Mouse (Mus musculus) cerebellum, postnatal 25 days (tissue): ENCODE measurements at regions not wholly inside any gene's neighbourhood (a gene's known extent, or its start where the extent isn't known, plus 50 kb on each side); places are given as distances from the start of the nearest gene placed in this dataset.

Source experiments
- DNase-seq, 2 experiments: peaks; one replicate each; pipeline ENCODE4 v3.0.0; 2021; ENCODE audit warnings: mixed read lengths in 2 of 2

DNA sequence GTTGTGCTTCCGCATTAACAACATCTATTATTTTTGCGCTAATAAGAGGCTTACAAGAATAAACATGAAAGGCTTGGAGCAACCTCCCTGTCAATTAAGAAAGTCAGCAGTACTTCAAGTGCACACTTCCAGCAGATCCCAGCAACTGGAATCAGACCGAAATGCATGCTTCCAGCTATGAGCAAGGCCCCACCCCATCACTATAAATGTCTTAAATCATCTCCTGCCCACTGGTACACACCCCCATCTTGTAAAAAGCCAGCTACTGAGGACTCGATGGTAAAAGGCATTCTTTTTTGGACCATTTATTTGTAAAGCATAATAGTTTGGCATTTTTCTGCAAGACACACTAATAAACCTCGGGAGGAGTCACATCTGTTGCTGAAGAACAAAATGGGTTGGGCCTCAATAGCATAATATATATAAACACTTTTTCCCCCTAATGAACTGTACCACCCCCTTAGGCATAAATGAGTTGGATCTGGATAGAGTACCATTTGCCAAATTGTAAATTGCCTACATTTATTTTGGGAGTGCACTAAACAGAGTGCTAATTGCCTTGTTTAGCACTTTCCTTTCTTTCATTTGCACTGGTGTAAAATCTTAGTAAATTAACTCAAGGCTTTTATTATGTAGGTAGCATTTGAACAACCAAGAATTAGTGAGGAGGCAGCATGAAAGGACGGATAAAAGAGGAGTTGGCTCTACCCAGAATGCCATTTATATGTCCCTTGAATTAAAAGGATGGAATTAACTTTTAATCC is 371.8 kb downstream of the Nr2f2 start:
- DNase-seq: no peak

- DNase-seq: no peak
These were observed 373.9 kb downstream of the Nr2f2 start for GRCm38 (mm10) chr7:69992383-69993327.

- DNase-seq: no peak
These were observed 374.6 kb downstream of the Nr2f2 start for GRCm38 (mm10) chr7:69991982-69992381.

- no peak for DNase-seq
These were observed 377.8 kb downstream of the Nr2f2 start for GRCm38 (mm10) chr7:69988704-69989103.

- DNase-seq: no peak
These were observed 385.2 kb downstream of the Nr2f2 start for GRCm38 (mm10) chr7:69981301-69981700.

DNA sequence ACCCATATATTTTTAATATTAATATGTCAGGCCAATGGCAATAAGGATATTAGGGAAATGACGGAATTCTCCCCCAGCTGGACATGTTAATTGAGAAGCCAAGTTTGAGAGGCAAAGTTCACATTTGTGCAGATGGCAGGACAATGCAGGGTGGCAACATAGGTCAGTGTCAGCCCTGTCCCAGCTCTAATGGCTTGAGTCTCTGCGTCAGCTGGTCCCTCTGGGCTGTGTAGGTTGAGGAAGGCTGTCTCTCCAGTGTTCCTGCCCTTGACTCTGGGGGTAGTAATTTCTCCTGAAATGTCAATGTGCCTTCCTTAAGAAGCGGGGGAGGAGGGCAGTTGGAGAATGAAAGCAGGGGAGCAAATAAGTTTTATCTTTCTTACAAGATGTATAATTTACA is 390.2 kb downstream of the Nr2f2 start:
- no peak for DNase-seq

DNA sequence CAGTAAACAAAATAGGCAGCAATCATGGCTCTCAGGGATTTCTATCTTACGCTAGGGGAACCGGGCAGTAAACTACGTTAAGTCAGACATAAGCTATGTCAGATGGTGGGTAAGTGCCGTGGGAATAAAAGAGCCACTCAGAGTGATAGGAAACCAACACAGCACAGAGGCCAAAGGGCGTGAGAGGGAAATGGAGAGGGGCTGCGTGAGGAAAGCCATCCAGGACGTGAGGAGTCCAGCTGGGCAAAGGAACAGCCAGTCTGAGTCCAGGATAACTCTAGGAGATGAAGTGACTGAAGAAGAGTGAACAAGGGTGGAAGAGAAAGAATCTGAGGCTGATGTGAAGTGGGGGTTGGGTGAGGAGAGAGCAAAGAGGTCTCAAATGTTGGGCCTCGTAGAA is 402.5 kb downstream of the Nr2f2 start:
- no peak for DNase-seq

DNA sequence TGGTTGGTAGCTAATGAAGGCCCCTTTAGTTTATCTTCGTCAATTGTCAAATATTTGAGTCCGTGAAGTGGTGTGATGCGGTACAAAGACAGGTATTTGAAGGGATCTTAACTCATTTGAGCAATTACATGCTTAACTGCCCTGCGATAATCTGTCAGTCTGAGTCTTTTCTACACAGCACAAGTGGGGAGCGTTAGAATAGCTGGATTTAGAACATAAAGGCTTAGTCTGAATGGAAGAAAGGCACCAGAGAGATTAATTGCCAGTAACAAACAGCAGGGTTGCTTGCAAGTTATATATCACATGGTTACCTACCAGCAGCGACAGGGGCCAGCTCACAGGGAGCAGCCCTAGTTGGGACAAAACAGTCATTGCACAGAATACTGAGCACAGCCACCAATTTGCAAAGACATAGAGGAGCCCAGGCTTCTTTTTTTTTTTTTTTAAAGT is 416.3 kb downstream of the Nr2f2 start:
- no peak for DNase-seq

- DNase-seq: peak; percentile 63 to 73
These were observed 416.9 kb downstream of the Nr2f2 start for GRCm38 (mm10) chr7:69949647-69950121.

DNA sequence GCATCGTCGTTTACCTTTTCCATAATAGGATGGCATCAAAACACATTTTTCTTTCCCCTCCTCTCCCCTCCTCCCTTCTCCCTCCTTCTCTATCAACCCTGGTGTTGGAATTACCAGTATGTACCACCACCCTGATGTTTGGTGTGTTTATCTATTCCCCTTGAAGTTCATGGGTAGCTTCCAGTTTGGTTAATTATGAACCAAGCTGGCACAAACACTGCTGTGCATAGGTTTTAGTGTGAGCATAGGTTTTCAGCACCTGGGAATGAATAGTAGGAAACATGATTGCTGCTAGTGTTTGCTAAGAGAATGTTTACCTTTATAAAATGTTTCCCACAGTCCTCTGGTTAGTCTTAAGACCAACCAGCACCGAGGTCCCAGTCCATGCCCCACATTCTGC is 420.1 kb downstream of the Nr2f2 start:
- no peak for DNase-seq

- DNase-seq: no peak
These were observed 424.7 kb downstream of the Nr2f2 start for GRCm38 (mm10) chr7:69941881-69942280.

- DNase-seq: no peak
These were observed 441.3 kb downstream of the Nr2f2 start for GRCm38 (mm10) chr7:69925261-69925660.

- no peak for DNase-seq
These were observed 442.0 kb downstream of the Nr2f2 start for GRCm38 (mm10) chr7:69924551-69924950.

GRCm38 (mm10) chr7:69911760-69912159 is 454.8 kb downstream of the Nr2f2 start:
- DNase-seq: no peak

DNA sequence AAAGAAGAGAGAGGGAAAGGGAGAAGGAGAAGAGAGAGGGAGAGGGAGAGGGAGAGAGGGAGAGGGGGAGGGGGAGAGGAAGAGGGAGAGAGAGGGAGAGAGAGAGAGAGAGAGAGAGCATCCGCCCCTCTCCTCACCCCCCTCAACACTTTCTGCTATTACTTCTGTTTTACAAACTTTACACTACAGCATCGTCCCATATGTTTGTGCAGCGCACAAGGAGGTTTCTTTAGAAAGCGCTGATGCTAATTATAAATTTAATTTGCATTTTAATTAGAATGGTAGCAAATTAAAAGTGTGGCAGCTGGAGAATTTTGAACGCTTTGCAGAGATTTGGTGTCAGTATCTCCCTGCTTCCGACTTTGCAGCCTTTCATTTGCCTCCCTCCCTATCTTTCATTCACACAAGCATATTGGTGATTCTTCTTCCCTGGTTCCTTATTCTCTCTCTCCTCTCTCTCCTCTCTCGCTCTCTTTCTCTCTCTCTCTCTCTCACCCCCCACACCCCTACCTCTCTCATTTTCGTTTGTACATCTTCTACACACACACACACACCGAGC is 476.0 kb downstream of the Nr2f2 start:
- DNase-seq: no peak

- DNase-seq: no peak
These were observed 478.3 kb downstream of the Nr2f2 start for GRCm38 (mm10) chr7:69888251-69888650.

DNA sequence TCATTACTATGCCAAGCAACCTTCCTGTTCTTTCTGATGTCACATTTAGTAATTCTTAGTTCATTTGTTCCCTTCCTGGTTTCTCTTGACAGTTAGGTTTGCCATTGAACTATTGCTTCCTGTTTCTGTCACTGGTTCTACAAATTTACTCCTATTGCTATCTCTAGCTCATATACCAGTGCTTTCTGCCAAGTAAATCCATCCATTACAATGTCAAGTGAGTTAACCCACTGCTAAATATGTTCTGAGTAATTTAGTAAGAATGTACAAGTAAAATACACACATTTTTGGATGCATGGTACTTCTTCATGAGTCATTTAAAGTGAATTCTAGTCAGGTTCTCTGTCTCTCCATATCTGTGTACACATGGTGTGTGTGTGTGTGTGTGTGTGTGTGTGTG is 489.5 kb downstream of the Nr2f2 start:
- no peak for DNase-seq

GRCm38 (mm10) chr7:69865801-69866200 is 500.7 kb downstream of the Nr2f2 start:
- DNase-seq: no peak

- DNase-seq: no peak
These were observed 521.8 kb downstream of the Nr2f2 start for GRCm38 (mm10) chr7:69844631-69845324.

- no peak for DNase-seq
These were observed 529.2 kb downstream of the Nr2f2 start for GRCm38 (mm10) chr7:69837379-69837778.

DNA sequence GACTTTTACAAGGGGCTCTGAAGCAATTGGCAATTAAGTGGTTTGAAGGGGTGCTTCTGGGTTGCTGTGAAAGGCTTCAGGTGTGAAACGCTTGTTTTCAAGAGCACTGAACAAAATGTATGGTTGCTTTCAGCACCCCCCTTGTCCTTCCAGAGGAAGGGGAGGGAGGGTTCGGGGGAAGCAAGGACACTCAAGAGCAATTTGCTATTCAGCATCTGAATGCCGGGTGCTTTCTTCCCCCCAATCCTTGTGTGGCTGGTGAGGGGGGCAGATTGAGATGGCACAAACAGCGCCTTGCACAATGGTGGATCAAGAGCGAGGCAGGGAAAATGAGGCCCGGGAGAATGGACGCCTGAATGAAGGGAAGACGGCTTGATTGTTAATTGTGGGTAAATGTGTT is 539.3 kb downstream of the Nr2f2 start:
- DNase-seq: no peak

DNA sequence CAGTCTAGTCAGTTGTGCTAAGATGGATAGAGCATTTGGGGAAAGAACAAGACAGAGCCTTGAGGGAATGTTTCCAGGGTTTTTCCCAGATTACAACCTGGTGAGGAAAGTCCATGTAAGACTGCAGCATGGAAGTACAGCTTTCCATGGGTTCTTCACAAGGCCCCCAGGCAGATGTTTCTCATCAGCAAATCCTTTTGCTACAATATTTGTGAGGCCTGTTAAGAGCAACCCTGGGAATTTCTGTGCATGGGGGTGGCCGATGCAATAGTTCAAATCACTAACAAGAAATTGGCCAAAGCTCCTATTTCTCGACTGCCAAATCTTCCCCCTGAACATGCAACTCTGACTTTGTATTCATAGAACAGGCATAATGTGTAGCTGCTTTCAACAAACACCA is 546.0 kb downstream of the Nr2f2 start:
- no peak for DNase-seq

- DNase-seq: no peak
These were observed 554.2 kb downstream of the Nr2f2 start for GRCm38 (mm10) chr7:69812301-69812700.
